Mouse (Mus musculus): ENCODE measurements around the gene Gucd1. TPM values are rescaled to one million over a fixed set of nuclear protein-coding genes. Genes with fewer than 3 reads are reported as not detected.
A peak's percentile ranks its signal among the peaks of the same experiment; 100 is the strongest.
"Not testable (repeated sequence)": the region's sequence is repeated elsewhere in the genome, so short reads cannot be mapped to it uniquely, and the experiment has no call there.

The Gucd1 gene
- polyA plus RNA-seq (2012; rRNA removed) = 37.0 and 49.1 TPM in 2 replicates

- DNase-seq = peak; percentile 97
- Histone ChIP-seq H3K4me1 (ENCODE audit: control insufficient read depth, insufficient read depth, low read length) (peaks cover 17% of the 10 kb centered on the region), H3K4me3 (replicated peaks; ENCODE audit: extremely low read depth, low read depth, low read length) (peak within 1 kb of the TSS; percentile 86)
- WGBS = under 1% methylated on average over 20 of the region's 20 CpGs
- TF ChIP-seq POLR2A (IDR thresholded peaks at IDR 0.05; ENCODE audit: borderline replicate concordance, extremely low read depth, low read depth, low read length) (peak; percentile 82; the same call in 1 of the 2 replicates), CTCF (IDR thresholded peaks at IDR 0.05; ENCODE audit: insufficient read depth, low read length) (no peak)
These were observed at the start of gene Gucd1 for GRCm38 (mm10) chr10:75517758-75518143. Gucd1 (minus strand) TSS chr10:75517972.

- not testable (repeated sequence) for H3K4me3 ChIP-seq (replicated peaks; ENCODE audit: extremely low read depth, low read depth, low read length); H3K4me1 ChIP-seq (ENCODE audit: control insufficient read depth, insufficient read depth, low read length); DNase-seq
- 73% methylated on average over 2 of the region's 2 CpGs for WGBS
These were observed 49.0 kb upstream of the Gucd1 start for GRCm38 (mm10) chr10:75566765-75567164.

GRCm38 (mm10) chr10:75566321-75566720 is 48.5 kb upstream of the Gucd1 start:
- TF ChIP-seq CTCF (IDR thresholded peaks at IDR 0.05; ENCODE audit: insufficient read depth, low read length) = no peak
- no peak for TF ChIP-seq POLR2A (IDR thresholded peaks at IDR 0.05; ENCODE audit: borderline replicate concordance, extremely low read depth, low read depth, low read length)
- no peak overlapping the region for H3K4me3 ChIP-seq (replicated peaks; ENCODE audit: extremely low read depth, low read depth, low read length)
- no peaks in the 10 kb centered on the region for H3K4me1 ChIP-seq (ENCODE audit: control insufficient read depth, insufficient read depth, low read length)
- 77% methylated on average over 5 of the region's 5 CpGs for WGBS
- DNase-seq = no peak

GRCm38 (mm10) chr10:75565906-75566305 is 48.1 kb upstream of the Gucd1 start:
- TF ChIP-seq CTCF (IDR thresholded peaks at IDR 0.05; ENCODE audit: insufficient read depth, low read length) (no peak), POLR2A (IDR thresholded peaks at IDR 0.05; ENCODE audit: borderline replicate concordance, extremely low read depth, low read depth, low read length) (no peak)
- no peak for DNase-seq
- WGBS = 70% methylated on average over 7 of the region's 7 CpGs

GRCm38 (mm10) chr10:75565436-75565835 is 47.7 kb upstream of the Gucd1 start:
- H3K4me1 ChIP-seq (ENCODE audit: control insufficient read depth, insufficient read depth, low read length) = no peaks in the 10 kb centered on the region; the same call in 1 of the 2 replicates
- no peak overlapping the region for H3K4me3 ChIP-seq (replicated peaks; ENCODE audit: extremely low read depth, low read depth, low read length)
- 45% methylated on average over 6 of the region's 6 CpGs for WGBS
- TF ChIP-seq POLR2A (IDR thresholded peaks at IDR 0.05; ENCODE audit: borderline replicate concordance, extremely low read depth, low read depth, low read length) (no peak), CTCF (IDR thresholded peaks at IDR 0.05; ENCODE audit: insufficient read depth, low read length) (no peak)
- no peak for DNase-seq

More at GRCm38 (mm10) chr10:75565906-75566305, 48.1 kb upstream of the Gucd1 start:
- no peak overlapping the region for H3K4me3 ChIP-seq (replicated peaks; ENCODE audit: extremely low read depth, low read depth, low read length)
- H3K4me1 ChIP-seq (ENCODE audit: control insufficient read depth, insufficient read depth, low read length) = no peaks in the 10 kb centered on the region

GRCm38 (mm10) chr10:75564687-75565265 is 47.0 kb upstream of the Gucd1 start:
- H3K4me3 ChIP-seq (replicated peaks; ENCODE audit: extremely low read depth, low read depth, low read length) = no peak overlapping the region
- TF ChIP-seq CTCF (IDR thresholded peaks at IDR 0.05; ENCODE audit: insufficient read depth, low read length) = no peak
- TF ChIP-seq POLR2A (IDR thresholded peaks at IDR 0.05; ENCODE audit: borderline replicate concordance, extremely low read depth, low read depth, low read length) = no peak
- H3K4me1 ChIP-seq (ENCODE audit: control insufficient read depth, insufficient read depth, low read length) = peaks cover 3% of the 10 kb centered on the region
- WGBS = 69% methylated on average over 12 of the region's 12 CpGs
- no peak for DNase-seq

GRCm38 (mm10) chr10:75562596-75562995 is 44.8 kb upstream of the Gucd1 start:
- no peak for TF ChIP-seq POLR2A (IDR thresholded peaks at IDR 0.05; ENCODE audit: borderline replicate concordance, extremely low read depth, low read depth, low read length)
- DNase-seq = no peak
- Histone ChIP-seq H3K4me1 (ENCODE audit: control insufficient read depth, insufficient read depth, low read length) (peaks cover 7% of the 10 kb centered on the region), H3K4me3 (replicated peaks; ENCODE audit: extremely low read depth, low read depth, low read length) (no peak overlapping the region)
- 82% methylated on average over 8 of the region's 8 CpGs for WGBS

GRCm38 (mm10) chr10:75561071-75561654 is 43.4 kb upstream of the Gucd1 start, which contains the start of gene Ggt1:
Ggt1 (plus strand) TSS chr10:75561604.
- TF ChIP-seq POLR2A (IDR thresholded peaks at IDR 0.05; ENCODE audit: borderline replicate concordance, extremely low read depth, low read depth, low read length) = no peak
- TF ChIP-seq CTCF (IDR thresholded peaks at IDR 0.05; ENCODE audit: insufficient read depth, low read length) = no peak
- H3K4me3 ChIP-seq (replicated peaks; ENCODE audit: extremely low read depth, low read depth, low read length) = no peak within 1 kb of the TSS
- WGBS = 57% methylated on average over 10 of the region's 10 CpGs

GRCm38 (mm10) chr10:75560549-75560899 is 42.8 kb upstream of the Gucd1 start:
- TF ChIP-seq POLR2A (IDR thresholded peaks at IDR 0.05; ENCODE audit: borderline replicate concordance, extremely low read depth, low read depth, low read length) (no peak), CTCF (IDR thresholded peaks at IDR 0.05; ENCODE audit: insufficient read depth, low read length) (no peak)
- H3K4me1 ChIP-seq (ENCODE audit: control insufficient read depth, insufficient read depth, low read length) = peaks cover 7% of the 10 kb centered on the region
- H3K4me3 ChIP-seq (replicated peaks; ENCODE audit: extremely low read depth, low read depth, low read length) = no peak overlapping the region
- WGBS = 27% methylated on average over 6 of the region's 6 CpGs
- DNase-seq = no peak

More at GRCm38 (mm10) chr10:75561071-75561654, 43.4 kb upstream of the Gucd1 start, which contains the start of gene Ggt1:
- DNase-seq = no peak
- H3K4me1 ChIP-seq (ENCODE audit: control insufficient read depth, insufficient read depth, low read length) = peaks cover 7% of the 10 kb centered on the region
